Mouse (Mus musculus) T-helper 1 cell (primary cell): ENCODE measurements around the gene Emilin2.
"Not testable (repeated sequence)": the region's sequence is repeated elsewhere in the genome, so short reads cannot be mapped to it uniquely, and the experiment has no call there.

Source experiments
- in situ Hi-C: fragments of 300-600 bp; cut with MboI, MseI; formaldehyde crosslinking; loops from one replicate; pipeline ENCODE4 v1.15.1; 2025; ENCODE audit warnings: high pct_unique_total_duplicates

Emilin2 gene

GRCm38 (mm10) chr17:71311340-71312171, at the start of gene Emilin2:
Emilin2 (minus strand) TSS chr17:71311978.
- in situ Hi-C loops: no loop called here

GRCm38 (mm10) chr17:71355526-71355925, 43.7 kb upstream of the Emilin2 start:
- in situ Hi-C loops: no loop called here

GRCm38 (mm10) chr17:71354205-71354604, 42.4 kb upstream of the Emilin2 start:
- in situ Hi-C loops: no loop called here

- in situ Hi-C loops: no loop called here
These were observed 36.4 kb upstream of the Emilin2 start for GRCm38 (mm10) chr17:71348188-71348587.

- in situ Hi-C loops: no loop called here
These were observed 30.2 kb upstream of the Emilin2 start for GRCm38 (mm10) chr17:71342006-71342405.

- in situ Hi-C loops: no loop called here
These were observed 26.8 kb upstream of the Emilin2 start for GRCm38 (mm10) chr17:71338627-71339026.

GRCm38 (mm10) chr17:71337546-71337945, 25.8 kb upstream of the Emilin2 start:
- in situ Hi-C loops: no loop called here

- in situ Hi-C loops: no loop called here
These were observed 24.6 kb upstream of the Emilin2 start for GRCm38 (mm10) chr17:71336421-71336820.

- in situ Hi-C loops: no loop called here
These were observed 20.5 kb upstream of the Emilin2 start for GRCm38 (mm10) chr17:71332298-71332697.

GRCm38 (mm10) chr17:71320731-71321130, 9.0 kb upstream of the Emilin2 start:
- in situ Hi-C loops: not testable (repeated sequence)

GRCm38 (mm10) chr17:71319361-71319760, 7.6 kb upstream of the Emilin2 start:
- in situ Hi-C loops: no loop called here

- in situ Hi-C loops: no loop called here
These were observed 5.8 kb upstream of the Emilin2 start for GRCm38 (mm10) chr17:71317571-71317970.

- in situ Hi-C loops: no loop called here
These were observed 2.5 kb upstream of the Emilin2 start for GRCm38 (mm10) chr17:71314315-71314714.

GRCm38 (mm10) chr17:71310486-71311339, 1.1 kb downstream of the Emilin2 start:
- in situ Hi-C loops: no loop called here

- in situ Hi-C loops: loop anchor here (5.0 kb wide), 1 partner anchor 43 kb away; no protein-coding TSS in a partner anchor
These were observed 1.9 kb downstream of the Emilin2 start for GRCm38 (mm10) chr17:71309711-71310485.

- in situ Hi-C loops: loop anchor here (5.0 kb wide), 1 partner anchor 42 kb away; no protein-coding TSS in a partner anchor
These were observed 2.6 kb downstream of the Emilin2 start for GRCm38 (mm10) chr17:71309141-71309540.

- in situ Hi-C loops: loop anchor here (5.0 kb wide), 1 partner anchor 41 kb away; no protein-coding TSS in a partner anchor
These were observed 3.5 kb downstream of the Emilin2 start for GRCm38 (mm10) chr17:71308296-71308695.

GRCm38 (mm10) chr17:71307251-71307790, 4.5 kb downstream of the Emilin2 start:
- in situ Hi-C loops: loop anchor here (5.0 kb wide), 1 partner anchor 40 kb away; no protein-coding TSS in a partner anchor

- in situ Hi-C loops: loop anchor here (5.0 kb wide), 1 partner anchor 39 kb away; no protein-coding TSS in a partner anchor
These were observed 5.1 kb downstream of the Emilin2 start for GRCm38 (mm10) chr17:71306716-71307115.

GRCm38 (mm10) chr17:71306091-71306490, 5.7 kb downstream of the Emilin2 start:
- in situ Hi-C loops: loop anchor here (5.0 kb wide), 1 partner anchor 39 kb away; no protein-coding TSS in a partner anchor

GRCm38 (mm10) chr17:71303444-71303843, 8.3 kb downstream of the Emilin2 start:
- in situ Hi-C loops: no loop called here
